8 mouse cellular contexts compared by ENCODE assay signal in genomic region chr2:47785848-47786247, GRCm38 (mm10).
DNase-seq lines count a peak whose midpoint lies in the region; ATAC-seq and TF ChIP-seq lines count a peak whose summit lies in the region.

No protein-coding gene starts in this region.

- H3K27ac ChIP-seq in embryonic fibroblast, embryonic 13.5 days (ENCODE audit: insufficient read depth, low read length) = no peak overlapping the region
- H3K27ac ChIP-seq in limb, embryonic 11.5 days (replicated peaks; ENCODE audit: low read depth, low read length) = no peak overlapping the region

- WGBS in limb, embryonic 11.5 days = 11% methylated on average over 3 of the region's 3 CpGs

- TF ChIP-seq POLR2A in embryonic fibroblast, embryonic 13.5 days (IDR thresholded peaks at IDR 0.05; ENCODE audit: low read depth, low read length) = no peak

- no peaks in the 10 kb centered on the region for H3K27me3 ChIP-seq in limb, embryonic 11.5 days (ENCODE audit: control insufficient read depth, insufficient read depth, low read length)

- 0 out of 2 replicates have a peak, but pooled peaks have one; percentile 17 for TF ChIP-seq CTCF in embryonic fibroblast, embryonic 13.5 days (IDR thresholded peaks at IDR 0.05; ENCODE audit: borderline replicate concordance, insufficient read depth, low read length)

- no peak overlapping the region for H3K4me3 ChIP-seq in embryonic fibroblast, embryonic 13.5 days (ENCODE audit: insufficient read depth, low read length)
- H3K4me3 ChIP-seq in limb, embryonic 11.5 days (ENCODE audit: low read depth, low read length) = no peak overlapping the region

- no peaks in the 10 kb centered on the region for H3K36me3 ChIP-seq in limb, embryonic 11.5 days (ENCODE audit: control insufficient read depth, insufficient read depth, low read length)

- no peak overlapping the region for H3K4me2 ChIP-seq in limb, embryonic 11.5 days (ENCODE audit: low read depth, severe bottlenecking)

- H3K9ac ChIP-seq in limb, embryonic 11.5 days (ENCODE audit: low read length) = no peak overlapping the region

- H3K4me1 ChIP-seq in embryonic fibroblast, embryonic 13.5 days (ENCODE audit: control insufficient read depth, insufficient read depth, low read length) = no peaks in the 10 kb centered on the region
- no peaks in the 10 kb centered on the region for H3K4me1 ChIP-seq in limb, embryonic 11.5 days (ENCODE audit: control insufficient read depth, insufficient read depth, low read length)

- no peak; the same call in 1 of the 2 replicates for ATAC-seq in cerebellum, adult (ENCODE audit: insufficient number of reproducible peaks, low FRiP score, low TSS enrichment)
- peak; percentile 65 for ATAC-seq in inflammation-experienced regulatory T-cells, adult 6 months
- ATAC-seq in limb, embryonic 11.5 days (ENCODE audit: insufficient number of reproducible peaks, low FRiP score, low TSS enrichment, low read depth) = no peak

- no peaks in the 10 kb centered on the region for H3K9me3 ChIP-seq in limb, embryonic 11.5 days (ENCODE audit: control insufficient read depth, low read length)

- peak; percentile 2 for DNase-seq in cerebellum, adult 11 months
- peak; percentile 59 for DNase-seq in urinary bladder, postnatal 14 days (ENCODE audit: low spot score)
- no peak for DNase-seq in urinary bladder, postnatal 10 days (ENCODE audit: low spot score)
- peak; percentile 65 for DNase-seq in limb, embryonic 11.5 days (ENCODE audit: low spot score)
- DNase-seq in right cerebral cortex, postnatal 10 days (ENCODE audit: low spot score in 2 of 2) = peak; percentile 30 to 47
